Mouse (Mus musculus): ENCODE results near the gene Pes1. TPM values are rescaled to one million over a fixed set of nuclear protein-coding genes. Genes with fewer than 3 reads are reported as not detected.

The Pes1 gene
- polyA plus RNA-seq (2016; fragmentation: Nextera tagmentation; extraction: Ambion mirVana): 68.1 and 75.7 TPM in 2 replicates

DNA sequence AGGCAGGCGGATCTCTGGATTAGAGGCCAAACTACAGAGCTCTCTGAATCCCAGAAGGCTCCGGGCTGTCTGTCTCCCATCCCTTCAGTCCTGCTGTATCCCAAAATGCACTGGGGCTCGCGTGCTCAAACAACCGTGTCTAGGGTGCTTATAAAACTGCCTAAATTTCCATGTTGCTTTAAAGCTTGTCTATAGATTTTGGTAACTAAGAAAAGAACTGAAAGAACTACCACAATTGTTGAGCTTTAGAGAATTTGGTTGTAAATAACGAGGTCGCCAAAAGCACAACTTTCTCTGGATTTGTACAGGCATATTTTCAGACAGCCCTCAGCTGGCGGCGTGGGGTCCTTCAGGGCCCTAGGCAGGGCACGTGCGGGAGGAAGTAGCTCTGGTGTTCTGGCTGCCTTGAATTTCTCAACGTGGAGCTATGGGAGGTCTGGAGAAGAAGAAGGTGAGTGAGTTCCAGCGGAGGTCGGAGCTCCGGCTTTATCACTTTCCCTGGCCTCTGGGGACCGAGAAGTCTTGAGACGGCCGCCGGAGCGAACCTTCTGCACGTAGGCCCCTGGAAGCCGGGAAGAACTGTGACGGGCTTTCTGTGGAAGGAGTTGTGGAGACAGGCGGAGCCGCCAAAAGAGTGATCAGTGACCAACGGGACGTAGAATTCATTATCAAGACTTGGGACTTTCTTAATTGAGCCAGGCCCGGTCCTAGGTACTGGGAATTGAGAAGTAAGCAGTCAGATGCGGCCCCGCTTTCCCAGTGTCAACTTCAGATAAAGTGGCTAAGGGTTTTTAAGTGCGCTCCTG is at the start of gene Pes1:
Gene Pes1 (plus strand): TSS at position 366 of the 806 bp plus-strand sequence.
- WGBS: under 1% methylated on average over 31 of the region's 31 CpGs
- Histone ChIP-seq H3K4me3 (peak within 1 kb of the TSS; percentile 83), H3K27ac (no peak within 1 kb of the TSS)

DNA sequence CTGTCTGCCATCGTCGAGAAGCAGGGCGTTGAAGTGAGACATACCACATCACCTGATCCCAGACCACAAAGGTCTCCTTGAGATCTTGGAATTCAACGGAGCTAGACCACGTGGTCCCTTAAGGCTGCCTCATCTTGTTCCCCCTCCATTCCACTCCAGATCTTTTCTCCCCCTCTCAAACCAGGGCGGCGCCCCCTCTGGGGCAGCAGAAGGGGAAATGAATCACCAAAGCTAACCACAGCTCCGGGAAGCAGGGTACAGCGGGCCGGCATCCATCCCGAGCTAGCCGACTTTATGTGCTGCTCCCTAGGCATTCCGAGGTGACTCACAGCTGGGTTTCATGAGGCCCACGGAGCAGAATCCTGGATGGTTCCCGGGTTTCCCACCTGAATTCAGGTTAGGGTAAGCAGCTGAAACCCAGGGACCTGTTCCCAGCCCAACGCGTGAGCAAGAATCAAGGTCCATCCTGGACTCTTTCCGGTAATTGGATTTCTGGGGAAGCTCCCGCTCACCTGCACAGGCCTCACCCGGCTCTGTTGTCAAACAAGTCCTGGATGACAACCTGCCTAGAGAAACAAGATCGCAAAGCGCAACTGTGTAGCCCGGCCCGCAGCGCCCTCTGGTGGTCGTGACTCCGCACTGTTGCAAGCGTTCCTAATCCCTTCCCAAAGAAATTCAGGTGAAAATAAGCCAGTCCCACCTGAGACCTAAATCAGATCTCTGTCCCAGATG is 49.5 kb upstream of the Pes1 start, which contains the start of gene Slc35e4:
Gene Slc35e4 (minus strand): TSS at position 556 of the 732 bp plus-strand sequence.
- H3K4me2 ChIP-seq (replicated peaks): peak within 1 kb of the TSS; percentile 86
- H3K27me3 ChIP-seq (replicated peaks): no peaks in the 10 kb centered on the region
- H3K36me3 ChIP-seq: no peaks in the 10 kb centered on the region
- ATAC-seq (ENCODE audit: low FRiP score, low read depth): peak; percentile 52
- H3K27ac ChIP-seq: peak within 1 kb of the TSS; percentile 37
- peak within 1 kb of the TSS; percentile 56 for H3K4me3 ChIP-seq
- H3K9me3 ChIP-seq: no peaks in the 10 kb centered on the region
- H3K4me1 ChIP-seq: peaks cover 35% of the 10 kb centered on the region
- peak within 1 kb of the TSS; percentile 62 for H3K9ac ChIP-seq
- under 1% methylated on average over 28 of the region's 28 CpGs for WGBS

More for the DNA sequence above, at the start of gene Pes1:
- no peaks in the 10 kb centered on the region for H3K27me3 ChIP-seq (replicated peaks)
- H3K9me3 ChIP-seq: no peaks in the 10 kb centered on the region
- H3K36me3 ChIP-seq: peaks cover 6% of the 10 kb centered on the region
- peak; percentile 96 for ATAC-seq (ENCODE audit: low FRiP score, low read depth)
- H3K9ac ChIP-seq: peak within 1 kb of the TSS; percentile 68
- H3K4me2 ChIP-seq (replicated peaks): peak within 1 kb of the TSS; percentile 90
- peaks cover 8% of the 10 kb centered on the region for H3K4me1 ChIP-seq

DNA sequence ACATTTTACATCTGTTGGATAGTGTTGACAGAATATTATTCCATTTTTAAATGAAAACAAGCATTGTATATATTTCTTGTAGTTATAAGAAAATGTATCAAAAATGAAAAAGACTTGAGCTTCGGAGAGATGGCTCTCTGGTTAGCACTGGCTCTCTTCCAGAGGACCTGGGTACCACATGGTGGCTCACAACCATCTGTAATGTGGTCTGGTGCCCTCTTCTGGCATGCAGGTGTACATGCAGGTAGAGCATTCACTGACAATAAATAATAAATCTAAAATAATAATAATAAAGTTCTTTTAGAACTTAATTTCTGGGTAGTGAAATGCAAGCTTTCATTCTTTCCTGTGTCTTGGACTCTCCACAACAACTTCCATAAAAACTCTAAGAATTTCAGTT is 45.0 kb upstream of the Pes1 start:
- 69% methylated on average over 1 of the region's 1 CpGs for WGBS
- peaks cover 12% of the 10 kb centered on the region for H3K36me3 ChIP-seq
- H3K4me1 ChIP-seq: peaks cover 5% of the 10 kb centered on the region; the same call in 1 of the 2 replicates

DNA sequence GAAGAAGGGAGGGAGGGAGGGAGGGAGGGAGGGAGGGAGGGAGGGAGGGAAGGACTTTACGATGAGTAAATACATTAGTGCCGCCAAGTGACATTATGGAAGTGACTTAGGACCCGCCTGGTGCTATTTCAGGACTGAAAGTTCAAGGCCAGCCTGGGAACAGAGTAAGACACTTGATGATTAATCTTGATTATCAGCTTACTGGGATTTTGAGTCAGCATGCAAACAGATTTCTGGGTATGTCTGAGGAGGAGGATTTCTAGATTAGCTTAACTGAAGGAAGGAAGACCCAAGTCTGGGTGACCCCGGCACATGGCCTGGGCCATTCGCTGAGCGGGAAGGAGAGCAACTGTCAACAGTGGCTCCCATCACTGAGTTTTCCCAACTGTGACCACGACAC is 43.3 kb upstream of the Pes1 start:
- Histone ChIP-seq H3K9ac (no peak overlapping the region), H3K4me2 (replicated peaks) (no peak overlapping the region), H3K27ac (no peak overlapping the region), H3K27me3 (replicated peaks) (no peaks in the 10 kb centered on the region), H3K9me3 (no peaks in the 10 kb centered on the region), H3K4me1 (no peaks in the 10 kb centered on the region), H3K36me3 (peaks cover 20% of the 10 kb centered on the region), H3K4me3 (no peak overlapping the region)
- WGBS: 83% methylated on average over 7 of the region's 7 CpGs
- ATAC-seq (ENCODE audit: low FRiP score, low read depth): no peak

More for the DNA sequence above, 45.0 kb upstream of the Pes1 start:
- Histone ChIP-seq H3K27ac (no peak overlapping the region), H3K4me3 (no peak overlapping the region), H3K4me2 (replicated peaks) (no peak overlapping the region), H3K9ac (no peak overlapping the region), H3K27me3 (replicated peaks) (no peaks in the 10 kb centered on the region), H3K9me3 (no peaks in the 10 kb centered on the region)
- ATAC-seq (ENCODE audit: low FRiP score, low read depth): no peak

DNA sequence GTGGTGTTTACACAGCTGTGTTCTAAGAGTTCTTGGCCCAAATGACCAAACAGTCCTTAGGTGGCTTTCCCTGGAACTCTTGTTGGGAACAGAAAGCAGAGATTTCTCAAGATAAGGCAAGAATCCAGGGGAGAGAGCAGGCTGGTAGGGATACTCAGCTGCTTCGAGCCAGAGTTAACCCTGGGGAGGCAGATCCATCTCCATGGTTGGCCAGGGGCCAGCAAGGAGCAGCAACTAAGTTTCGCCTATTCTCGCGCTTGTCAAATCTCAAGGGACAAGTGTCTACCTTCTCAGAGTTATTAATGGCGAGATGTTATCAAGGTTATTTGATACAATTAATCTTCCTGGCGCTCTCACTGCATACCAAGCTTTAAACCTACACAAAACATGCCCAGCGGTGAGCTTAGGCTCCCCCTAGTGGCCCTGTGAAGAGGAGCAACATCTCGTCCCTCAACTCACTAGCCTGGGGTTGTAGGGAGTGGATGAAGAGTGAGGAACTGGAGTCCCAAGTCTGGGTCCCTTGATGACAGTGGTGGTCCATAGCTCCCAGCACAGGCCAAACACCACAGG is 42.4 kb upstream of the Pes1 start:
- no peak for ATAC-seq (ENCODE audit: low FRiP score, low read depth)
- Histone ChIP-seq H3K27ac (no peak overlapping the region), H3K9me3 (no peaks in the 10 kb centered on the region), H3K4me1 (no peaks in the 10 kb centered on the region), H3K27me3 (replicated peaks) (no peaks in the 10 kb centered on the region), H3K4me3 (no peak overlapping the region), H3K36me3 (peaks cover 20% of the 10 kb centered on the region), H3K9ac (no peak overlapping the region), H3K4me2 (replicated peaks) (no peak overlapping the region)
- 33% methylated on average over 8 of the region's 8 CpGs for WGBS

DNA sequence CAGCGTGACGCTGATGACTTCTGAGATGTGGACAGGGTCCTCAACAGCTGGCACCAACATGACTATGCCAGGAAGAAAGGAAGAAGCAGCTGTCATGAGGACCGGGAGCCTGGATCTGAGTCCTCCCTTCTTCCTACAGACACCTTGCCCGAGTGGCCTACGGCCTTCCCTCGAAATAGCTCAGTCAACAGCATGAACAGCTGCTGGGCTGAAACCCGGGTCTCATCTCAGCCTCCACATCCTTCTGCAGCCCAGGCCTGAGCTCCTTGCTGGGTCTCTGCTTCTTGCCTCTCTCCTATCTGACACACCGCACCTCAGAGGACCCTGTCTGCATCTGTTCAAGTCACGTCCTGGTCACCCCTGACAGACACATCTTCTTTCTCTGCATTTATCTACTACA is 41.7 kb upstream of the Pes1 start:
- H3K9me3 ChIP-seq: no peaks in the 10 kb centered on the region
- ATAC-seq (ENCODE audit: low FRiP score, low read depth): no peak
- 96% methylated on average over 9 of the region's 9 CpGs for WGBS

DNA sequence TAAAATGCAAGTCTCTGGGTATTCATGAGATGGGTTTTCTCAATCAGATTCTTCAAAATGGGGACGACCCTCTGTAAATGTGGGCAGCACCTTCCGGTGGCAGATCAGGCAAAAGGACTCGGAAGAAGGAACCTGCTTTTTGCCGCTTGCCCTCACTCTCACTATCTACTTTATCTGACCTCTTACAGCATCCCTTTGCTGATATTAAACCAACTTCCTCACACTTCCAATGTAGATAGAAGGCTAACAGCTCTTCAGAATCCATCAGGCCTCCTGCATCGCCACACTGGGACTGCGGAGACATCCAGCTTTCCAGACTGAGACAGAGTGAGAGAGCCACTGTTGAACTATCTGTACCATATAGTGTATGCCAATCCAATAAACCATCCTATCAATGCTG is 41.0 kb upstream of the Pes1 start:
- Histone ChIP-seq H3K9ac (no peak overlapping the region), H3K4me1 (no peaks in the 10 kb centered on the region), H3K4me3 (no peak overlapping the region), H3K36me3 (peaks cover 27% of the 10 kb centered on the region), H3K27me3 (replicated peaks) (no peaks in the 10 kb centered on the region), H3K27ac (no peak overlapping the region), H3K9me3 (no peaks in the 10 kb centered on the region), H3K4me2 (replicated peaks) (no peak overlapping the region)
- WGBS: 94% methylated on average over 6 of the region's 6 CpGs
- no peak for ATAC-seq (ENCODE audit: low FRiP score, low read depth)

More for the DNA sequence above, 41.7 kb upstream of the Pes1 start:
- Histone ChIP-seq H3K27ac (no peak overlapping the region), H3K4me2 (replicated peaks) (no peak overlapping the region), H3K4me1 (no peaks in the 10 kb centered on the region), H3K36me3 (peaks cover 25% of the 10 kb centered on the region), H3K9ac (no peak overlapping the region), H3K4me3 (no peak overlapping the region), H3K27me3 (replicated peaks) (no peaks in the 10 kb centered on the region)

DNA sequence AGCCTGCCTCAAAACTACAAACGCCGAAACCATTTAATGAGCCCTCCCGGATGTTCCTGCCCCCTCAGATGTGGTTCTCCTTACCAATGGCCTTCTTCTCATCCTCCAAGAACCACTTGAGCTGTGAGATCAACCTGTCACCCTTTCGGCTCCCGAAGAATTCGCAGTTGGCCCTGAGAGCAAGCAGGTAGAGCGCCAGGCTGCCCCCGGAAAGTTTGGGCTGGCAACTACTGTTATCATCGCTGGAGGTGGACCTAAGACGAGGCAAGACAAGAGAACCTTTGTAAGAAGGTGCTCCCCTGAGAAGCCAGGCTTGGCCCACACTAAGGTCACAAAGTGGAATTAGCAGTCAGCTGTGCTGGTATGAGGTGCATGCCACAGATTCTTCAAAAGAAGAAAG is 37.9 kb upstream of the Pes1 start:
- ATAC-seq (ENCODE audit: low FRiP score, low read depth): no peak
- H3K4me2 ChIP-seq (replicated peaks): no peak overlapping the region
- H3K9ac ChIP-seq: no peak overlapping the region
- H3K4me1 ChIP-seq: 0 out of 2 replicates have a peak, but pooled peaks cover under 1% of the 10 kb centered on the region
- peaks cover 27% of the 10 kb centered on the region for H3K36me3 ChIP-seq
- no peaks in the 10 kb centered on the region for H3K27me3 ChIP-seq (replicated peaks)
- no peak overlapping the region for H3K27ac ChIP-seq
- H3K9me3 ChIP-seq: no peaks in the 10 kb centered on the region
- H3K4me3 ChIP-seq: no peak overlapping the region
- WGBS: 96% methylated on average over 10 of the region's 10 CpGs

DNA sequence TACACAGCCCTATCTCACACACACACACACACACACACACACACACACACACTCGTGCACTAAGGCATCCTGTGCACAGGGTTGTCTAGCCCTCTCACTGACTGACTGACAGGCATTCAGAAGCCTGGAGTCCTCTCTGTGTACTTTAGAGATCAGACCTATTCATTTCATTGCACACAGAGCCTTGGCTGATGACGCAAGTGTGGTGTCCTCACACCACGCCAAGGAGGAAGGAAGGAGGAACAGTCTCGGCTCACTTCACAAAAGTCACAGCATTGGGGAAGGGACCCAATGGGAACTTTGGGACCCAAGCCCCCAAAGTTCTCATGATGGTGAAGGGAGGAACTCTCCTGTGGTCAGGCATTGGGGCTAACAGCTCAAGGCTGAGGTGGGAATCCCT is 33.8 kb upstream of the Pes1 start:
- H3K4me3 ChIP-seq: no peak overlapping the region
- no peak overlapping the region for H3K9ac ChIP-seq
- WGBS: 75% methylated on average over 4 of the region's 4 CpGs
- no peak overlapping the region for H3K4me2 ChIP-seq (replicated peaks)
- peaks cover 13% of the 10 kb centered on the region for H3K4me1 ChIP-seq
- peaks cover 9% of the 10 kb centered on the region; the same call in 1 of the 2 replicates for H3K36me3 ChIP-seq
- ATAC-seq (ENCODE audit: low FRiP score, low read depth): no peak
- no peaks in the 10 kb centered on the region for H3K27me3 ChIP-seq (replicated peaks)
- H3K9me3 ChIP-seq: no peaks in the 10 kb centered on the region
- no peak overlapping the region for H3K27ac ChIP-seq

DNA sequence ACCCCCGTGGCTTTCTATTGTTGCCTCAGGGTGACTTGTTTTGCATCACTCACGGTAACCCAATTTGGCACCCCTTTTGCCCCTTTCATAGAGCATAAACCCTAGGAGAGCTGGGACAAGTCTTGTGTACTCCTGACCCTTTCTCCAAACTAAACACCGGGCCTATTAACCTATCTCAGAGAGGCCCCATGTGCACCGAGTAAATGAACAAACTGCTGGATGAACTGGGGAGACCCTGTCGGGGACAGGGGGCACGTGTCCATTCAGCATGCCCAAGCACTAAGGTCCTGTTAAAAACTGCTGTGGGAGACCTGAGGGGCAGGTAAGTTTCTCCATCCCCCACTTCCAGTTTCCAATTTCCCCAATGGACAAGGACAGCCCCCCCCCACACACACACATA is 32.8 kb upstream of the Pes1 start:
- peak overlapping the region; percentile 88 for H3K4me2 ChIP-seq (replicated peaks)
- 0 out of 2 replicates have a peak, but pooled peaks cover 8% of the 10 kb centered on the region for H3K36me3 ChIP-seq
- peaks cover 13% of the 10 kb centered on the region for H3K4me1 ChIP-seq
- H3K4me3 ChIP-seq: peak overlapping the region; percentile 53
- H3K27me3 ChIP-seq (replicated peaks): no peaks in the 10 kb centered on the region
- no peaks in the 10 kb centered on the region for H3K9me3 ChIP-seq
- 18% methylated on average over 6 of the region's 6 CpGs for WGBS
- no peak overlapping the region for H3K9ac ChIP-seq
- peak; percentile 30; the same call in 1 of the 2 replicates for ATAC-seq (ENCODE audit: low FRiP score, low read depth)
- H3K27ac ChIP-seq: no peak overlapping the region

DNA sequence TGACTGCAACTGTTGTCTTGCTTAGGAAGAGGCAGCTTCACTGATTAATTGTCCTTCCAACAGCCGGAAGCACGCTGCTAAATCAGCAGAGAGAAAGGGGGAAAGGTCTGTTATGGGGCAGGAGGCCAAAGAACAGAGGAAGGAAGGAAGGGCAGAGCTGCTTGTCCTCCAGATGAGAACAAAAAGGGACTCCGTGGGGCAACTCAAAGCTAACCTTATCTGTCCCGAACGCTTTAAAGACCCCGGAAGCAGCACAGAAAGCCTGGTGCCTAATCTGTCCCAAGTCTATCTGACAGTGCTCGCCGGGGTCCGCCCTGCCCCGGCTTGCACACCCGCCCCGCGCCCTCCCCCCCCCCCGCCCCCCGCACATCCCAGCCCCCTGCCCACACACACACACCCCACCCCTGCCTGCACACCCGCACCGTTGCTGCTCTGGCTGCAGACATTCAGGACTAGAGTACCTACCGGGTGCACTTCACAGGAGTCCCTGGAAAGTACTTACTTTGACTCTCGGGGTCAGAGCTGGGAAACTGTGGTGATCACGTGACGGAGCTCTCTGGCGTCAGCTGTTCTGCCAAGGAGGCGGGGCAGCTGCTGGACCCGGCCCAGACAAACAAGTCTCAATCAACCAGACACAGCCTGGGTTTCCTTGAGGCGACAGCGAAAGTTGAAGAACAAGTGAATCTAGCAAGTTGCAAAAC is 32.1 kb upstream of the Pes1 start, which contains the start of gene Tcn2:
Gene Tcn2 (minus strand): TSS at position 649 of the 701 bp plus-strand sequence.
- Histone ChIP-seq H3K4me3 (peak within 1 kb of the TSS; percentile 53), H3K4me2 (replicated peaks) (peak within 1 kb of the TSS; percentile 88), H3K9me3 (no peaks in the 10 kb centered on the region), H3K4me1 (peaks cover 13% of the 10 kb centered on the region), H3K27me3 (replicated peaks) (no peaks in the 10 kb centered on the region), H3K9ac (peak within 1 kb of the TSS; percentile 64), H3K27ac (no peak within 1 kb of the TSS), H3K36me3 (0 out of 2 replicates have a peak, but pooled peaks cover 6% of the 10 kb centered on the region)
- under 1% methylated on average over 17 of the region's 26 CpGs for WGBS
- peak; percentile 84 for ATAC-seq (ENCODE audit: low FRiP score, low read depth)

All from neural tube, embryonic 12.5 days (tissue).